22 mouse cellular contexts compared by ENCODE assay signal in genomic region chr5:38869976-38870375, GRCm38 (mm10). TPM values are rescaled to one million over a fixed set of nuclear protein-coding genes. Genes with fewer than 3 reads are reported as not detected.
DNase-seq lines count a peak whose midpoint lies in the region; ATAC-seq and TF ChIP-seq lines count a peak whose summit lies in the region.
"Had no signal": no experiment of that assay in that cellular context is flagged by ENCODE, and none has a peak within 500 bp of the region (broad histone marks: within the 10 kb centered on the region; RNA-seq: fewer than 3 reads in every experiment).

No protein-coding gene starts in this region.

- no peaks in the 10 kb centered on the region for H3K36me3 ChIP-seq in heart, embryonic 10.5 days
- no peaks in the 10 kb centered on the region for H3K36me3 ChIP-seq in lung, embryonic 16.5 days (ENCODE audit: control insufficient read depth, insufficient read depth, low read length)
- H3K36me3 ChIP-seq in heart, embryonic 12.5 days, result no peaks in the 10 kb centered on the region
- H3K36me3 ChIP-seq: embryonic facial prominence, embryonic 10.5 days; forebrain, embryonic 15.5 days; liver, embryonic 13.5 days; midbrain, embryonic 12.5 days; neural tube, embryonic 15.5 days had no signal

- H3K9ac ChIP-seq in lung, embryonic 16.5 days (ENCODE audit: low read length), result no peak overlapping the region
- no peak overlapping the region for H3K9ac ChIP-seq in heart, embryonic 12.5 days
- H3K9ac ChIP-seq: forebrain, embryonic 15.5 days; hindbrain, embryonic 14.5 days; liver, embryonic 13.5 days; midbrain, embryonic 12.5 days; neural tube, embryonic 15.5 days had no signal

- no peak for TF ChIP-seq CTCF in cerebellum, adult 2 months (IDR thresholded peaks at IDR 0.05; ENCODE audit: borderline replicate concordance, insufficient read depth, low read depth, low read length)

- H3K27ac ChIP-seq in heart, embryonic 10.5 days, result no peak overlapping the region
- H3K27ac ChIP-seq in lung, embryonic 16.5 days (ENCODE audit: low read length), result no peak overlapping the region
- peak overlapping the region; percentile 51; the same call in 1 of the 2 replicates for H3K27ac ChIP-seq in cerebellum, adult 2 months (ENCODE audit: insufficient read depth, low read length)
- H3K27ac ChIP-seq in heart, embryonic 12.5 days (ENCODE audit: poor library complexity, severe bottlenecking), result no peak overlapping the region
- H3K27ac ChIP-seq: embryonic facial prominence, embryonic 10.5 days; forebrain, embryonic 15.5 days; heart, adult 2 months; hindbrain, embryonic 14.5 days; liver, embryonic 13.5 days; midbrain, embryonic 12.5 days; neural tube, embryonic 15.5 days had no signal

- 87% methylated on average over 9 of the region's 9 CpGs for WGBS in heart, embryonic 10.5 days
- WGBS in lung, embryonic 16.5 days, result 53% methylated on average over 9 of the region's 9 CpGs
- 45% methylated on average over 9 of the region's 9 CpGs for WGBS in cerebellum, adult 2 months
- WGBS in heart, embryonic 12.5 days, result 80% methylated on average over 9 of the region's 9 CpGs

- DNase-seq in heart, adult 11 months, result peak; percentile 34
- no peak for DNase-seq in heart, embryonic 10.5 days (ENCODE audit: low spot score)
- no peak for DNase-seq in lung, postnatal 25 days (ENCODE audit: low spot score)
- peak; percentile 54 to 78 for DNase-seq in cerebellum, adult 2 months
- DNase-seq in cerebellum, adult 9-11 months, result peak; percentile 65
- DNase-seq: adrenal gland, adult 2 months; gastrocnemius, postnatal 14 days; heart, adult 2 months; heart, postnatal 4 days; kidney, adult 8-10 months; kidney, postnatal 14 days; liver, embryonic 13.5 days; spleen, adult 18-20 months had no signal

- no peak for TF ChIP-seq POLR2A in cerebellum, adult 2 months (IDR thresholded peaks at IDR 0.05; ENCODE audit: borderline replicate concordance, insufficient read depth, low read length)

- no peak overlapping the region for H3K4me2 ChIP-seq in lung, embryonic 16.5 days (ENCODE audit: low read depth, low read length)
- H3K4me2 ChIP-seq in heart, embryonic 12.5 days, result no peak overlapping the region
- H3K4me2 ChIP-seq: forebrain, embryonic 15.5 days; hindbrain, embryonic 14.5 days; liver, embryonic 13.5 days; midbrain, embryonic 12.5 days; neural tube, embryonic 15.5 days had no signal

- ATAC-seq in lung, embryonic 16.5 days (ENCODE audit: low read depth), result 0 out of 2 replicates have a peak, but pooled peaks have one; percentile 43
- no peak for ATAC-seq in heart, embryonic 12.5 days (ENCODE audit: insufficient number of reproducible peaks, low FRiP score)
- ATAC-seq: forebrain, embryonic 15.5 days; inflammation-experienced regulatory T-cells, adult 6 months had no signal

- no peaks in the 10 kb centered on the region for H3K9me3 ChIP-seq in heart, embryonic 10.5 days
- H3K9me3 ChIP-seq in lung, embryonic 16.5 days (ENCODE audit: control insufficient read depth, low read length), result no peaks in the 10 kb centered on the region
- H3K9me3 ChIP-seq in heart, embryonic 12.5 days (replicated peaks), result no peaks in the 10 kb centered on the region
- H3K9me3 ChIP-seq: embryonic facial prominence, embryonic 10.5 days; forebrain, embryonic 15.5 days; liver, embryonic 13.5 days; midbrain, embryonic 12.5 days; neural tube, embryonic 15.5 days had no signal

- no peaks in the 10 kb centered on the region for H3K4me1 ChIP-seq in heart, embryonic 10.5 days
- no peaks in the 10 kb centered on the region for H3K4me1 ChIP-seq in lung, embryonic 16.5 days (replicated peaks; ENCODE audit: control insufficient read depth, insufficient read depth, low read length)
- H3K4me1 ChIP-seq in cerebellum, adult 2 months (ENCODE audit: control insufficient read depth, insufficient read depth, low read length), result peaks cover 21% of the 10 kb centered on the region
- no peaks in the 10 kb centered on the region for H3K4me1 ChIP-seq in heart, embryonic 12.5 days (replicated peaks)
- H3K4me1 ChIP-seq: forebrain, embryonic 15.5 days; liver, embryonic 13.5 days; midbrain, embryonic 12.5 days; neural tube, embryonic 15.5 days had no signal

- no peak overlapping the region for H3K4me3 ChIP-seq in heart, embryonic 10.5 days
- no peak overlapping the region for H3K4me3 ChIP-seq in lung, embryonic 16.5 days (ENCODE audit: low read length)
- H3K4me3 ChIP-seq in cerebellum, adult 2 months (replicated peaks; ENCODE audit: insufficient read depth, low read depth, low read length), result no peak overlapping the region
- no peak overlapping the region for H3K4me3 ChIP-seq in heart, embryonic 12.5 days
- H3K4me3 ChIP-seq: embryonic facial prominence, embryonic 10.5 days; forebrain, embryonic 15.5 days; heart, adult 2 months; liver, embryonic 13.5 days; midbrain, embryonic 12.5 days; neural tube, embryonic 15.5 days had no signal

- no peaks in the 10 kb centered on the region for H3K27me3 ChIP-seq in heart, embryonic 10.5 days (ENCODE audit: insufficient read depth, poor library complexity, severe bottlenecking)
- no peaks in the 10 kb centered on the region for H3K27me3 ChIP-seq in lung, embryonic 16.5 days (ENCODE audit: control insufficient read depth, insufficient read depth, low read depth, low read length)
- no peaks in the 10 kb centered on the region for H3K27me3 ChIP-seq in cerebellum, adult 2 months (ENCODE audit: control insufficient read depth, insufficient read depth, low read length)
- no peaks in the 10 kb centered on the region for H3K27me3 ChIP-seq in heart, embryonic 12.5 days (replicated peaks)
- H3K27me3 ChIP-seq: forebrain, embryonic 15.5 days; liver, embryonic 13.5 days; midbrain, embryonic 12.5 days; neural tube, embryonic 15.5 days had no signal

RNA-seq across cellular contexts. Expression of gene Clnk, which starts 6.6 kb away (rescaled TPM):
- polyA plus RNA-seq in heart, embryonic 10.5 days (2016; fragmentation: Nextera tagmentation; extraction: Ambion mirVana), result not detected in 2 replicates
- not detected in 2 replicates for polyA plus RNA-seq in lung, embryonic 16.5 days (2015; fragmentation: Nextera tagmentation; extraction: Ambion mirVana)
- polyA plus RNA-seq in cerebellum, adult 2 months (2012; rRNA removed), result not detected in 2 replicates
- not detected in 2 replicates for polyA plus RNA-seq in heart, embryonic 12.5 days (2016; fragmentation: Nextera tagmentation; extraction: Ambion mirVana)
- polyA plus RNA-seq: adrenal gland, adult 2 months; C2C12; inflammation-experienced regulatory T-cells, adult 6 months; liver, embryonic 13.5 days had no signal

Comparison
In these comparisons a context has a peak if more than half of its experiments do, and no peak if none do; other contexts are left out.
1. DNase-seq: peak in heart, adult 11 months (single experiment), cerebellum, adult 2 months (2 of 2) and cerebellum, adult 9-11 months (single experiment); none in heart, embryonic 10.5 days (single experiment) and lung, postnatal 25 days (single experiment).